Mouse (Mus musculus) brown adipose tissue, adult 24 weeks (tissue): ENCODE data around the gene S1pr4. TPM values are rescaled to one million over a fixed set of nuclear protein-coding genes. Genes with fewer than 3 reads are reported as not detected.
A peak's percentile ranks its signal among the peaks of the same experiment; 100 is the strongest.

Source experiments
- H3K27ac ChIP-seq: fragments of 200-500 bp; replicated peaks from 2 replicates; pipeline ENCODE4 v1.5.1; 2012; ENCODE audit warnings: low read depth, mild to moderate bottlenecking, low read length
- H3K4me1 ChIP-seq: fragments of 200-500 bp; 2 replicates; pipeline ENCODE4 v1.6.1; 2012; ENCODE audit warnings: low read length, mixed read lengths; ENCODE audit not compliant: control insufficient read depth, insufficient read depth, insufficient read length
- H3K4me3 ChIP-seq: fragments of 200-500 bp; 2 replicates; pipeline ENCODE4 v1.5.1; 2012; ENCODE audit warnings: low read depth, mild to moderate bottlenecking, low read length, moderate library complexity; ENCODE audit not compliant: insufficient read depth
- polyA plus RNA-seq: library from polyadenylated mRNA; stranded (reverse); fragments of >200 nt; gene quantifications from 2 replicates; pipeline ENCODE4 v1.2.4, GENCODE M21; 2012; ENCODE audit not compliant: missing spikeins, insufficient read depth, insufficient read length

The S1pr4 gene
- polyA plus RNA-seq, 1 experiment: 0.71 TPM

DNA sequence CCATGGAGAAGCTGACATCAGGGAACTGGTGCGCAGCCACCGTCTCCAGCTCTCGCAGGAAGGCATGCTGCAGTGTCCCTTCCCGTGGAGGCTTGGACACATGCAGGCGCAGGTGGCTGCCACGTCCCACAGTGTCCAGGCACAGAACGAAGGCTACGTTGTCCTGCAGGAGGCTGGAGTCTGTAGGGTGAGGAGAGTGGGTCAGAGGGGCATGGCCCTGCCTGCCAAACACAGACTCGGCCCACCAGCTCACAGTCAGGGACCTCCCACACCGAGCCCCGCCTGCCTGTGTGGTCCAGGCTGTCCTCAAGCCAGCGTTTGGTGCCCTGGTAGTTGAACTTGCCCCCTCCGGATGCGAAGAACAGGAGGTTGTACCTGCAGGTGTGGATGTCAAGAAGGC lies 10.0 kb downstream of the S1pr4 start:
- Histone ChIP-seq H3K4me3 (no peak overlapping the region), H3K27ac (no peak overlapping the region), H3K4me1 (peaks cover 5% of the 10 kb centered on the region)

DNA sequence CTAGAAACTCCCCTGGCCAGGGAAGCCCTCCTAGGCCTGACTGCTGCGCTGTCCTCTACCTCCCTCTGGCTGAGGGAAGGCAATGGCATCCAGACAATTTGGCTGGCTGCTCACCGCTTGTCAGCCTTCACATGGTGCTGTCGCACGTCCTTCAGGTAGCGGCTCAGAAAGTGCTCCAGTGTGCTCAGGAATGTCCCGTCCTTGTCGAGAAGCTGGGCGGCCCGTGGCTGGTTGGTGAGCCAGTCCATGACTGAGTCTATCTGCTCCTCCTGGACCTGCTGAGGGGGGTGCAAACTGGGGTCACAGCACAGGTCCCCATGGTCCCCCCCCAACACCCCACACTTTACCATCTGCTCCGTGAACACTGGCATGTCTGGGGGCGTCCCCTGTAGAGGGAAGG lies 11.9 kb downstream of the S1pr4 start:
- Histone ChIP-seq H3K4me3 (no peak overlapping the region), H3K4me1 (no peaks in the 10 kb centered on the region), H3K27ac (no peak overlapping the region)

DNA sequence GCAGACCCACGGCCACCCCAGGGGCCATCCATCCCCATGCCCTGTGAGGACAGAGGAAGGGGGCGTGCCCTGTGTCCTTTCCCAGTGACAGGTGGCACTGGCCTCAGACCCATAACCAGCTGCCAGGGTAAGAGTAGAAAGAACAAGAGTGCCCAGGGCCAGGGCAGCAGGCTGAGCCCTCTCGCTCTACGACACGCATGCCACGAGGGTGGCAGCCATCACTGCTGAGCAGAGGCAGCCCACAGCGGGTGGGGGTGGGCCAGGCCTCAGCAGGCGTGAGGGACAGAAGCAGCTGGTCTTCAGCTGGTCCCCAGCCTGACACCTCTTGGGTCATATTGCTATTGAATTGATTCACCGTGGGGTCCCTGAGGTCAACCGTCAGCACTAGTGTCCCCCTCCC lies 13.4 kb downstream of the S1pr4 start:
- no peak overlapping the region for H3K4me3 ChIP-seq
- H3K27ac ChIP-seq: no peak overlapping the region
- no peaks in the 10 kb centered on the region for H3K4me1 ChIP-seq

DNA sequence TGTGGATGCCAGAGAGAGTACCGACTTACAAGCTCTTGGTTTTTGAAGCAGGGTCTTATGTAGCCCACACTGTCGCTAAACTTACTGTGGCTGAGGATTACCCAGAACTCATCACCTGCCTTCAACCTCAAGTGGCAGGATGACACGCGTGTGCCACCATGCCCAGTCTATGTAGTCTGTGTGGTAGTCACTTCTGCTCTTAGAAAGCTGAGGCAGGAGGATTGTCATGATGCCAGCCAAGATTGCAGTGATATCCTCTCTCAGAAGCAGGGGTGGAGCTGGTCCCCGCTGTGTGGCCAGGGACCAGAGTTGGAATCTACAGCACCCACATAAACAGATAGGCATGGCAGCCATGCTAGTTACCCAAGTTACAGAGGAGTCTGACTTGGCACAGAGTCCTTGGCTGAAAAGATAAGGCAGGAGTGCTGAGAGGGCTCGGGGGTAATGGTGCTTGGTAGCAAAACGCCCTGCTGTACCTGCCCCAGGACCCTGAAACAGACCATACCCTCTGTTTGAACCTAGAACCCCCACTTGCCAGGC lies 14.4 kb downstream of the S1pr4 start:
- Histone ChIP-seq H3K4me1 (no peaks in the 10 kb centered on the region), H3K27ac (no peak overlapping the region), H3K4me3 (no peak overlapping the region)

DNA sequence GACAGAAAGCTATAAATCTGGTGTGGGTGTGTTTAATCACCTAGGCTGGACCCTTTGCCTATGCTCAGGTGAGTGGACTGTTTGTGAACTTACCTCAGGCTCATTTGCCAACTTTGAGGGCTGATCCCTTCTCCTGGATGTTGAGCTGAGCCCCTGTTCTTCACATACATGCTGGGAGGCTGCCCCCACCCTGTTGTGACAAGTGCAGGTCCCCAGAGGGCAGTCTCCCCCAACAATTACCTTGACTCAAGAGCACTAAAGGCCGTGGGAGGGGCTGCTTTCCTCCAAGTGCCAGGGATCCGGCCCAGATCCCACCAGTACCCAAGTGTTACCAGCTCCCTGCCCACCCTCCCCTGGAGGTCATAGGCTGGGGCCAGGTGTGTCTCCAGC lies 14.9 kb downstream of the S1pr4 start:
- no peaks in the 10 kb centered on the region for H3K4me1 ChIP-seq
- no peak overlapping the region for H3K27ac ChIP-seq
- H3K4me3 ChIP-seq: no peak overlapping the region

DNA sequence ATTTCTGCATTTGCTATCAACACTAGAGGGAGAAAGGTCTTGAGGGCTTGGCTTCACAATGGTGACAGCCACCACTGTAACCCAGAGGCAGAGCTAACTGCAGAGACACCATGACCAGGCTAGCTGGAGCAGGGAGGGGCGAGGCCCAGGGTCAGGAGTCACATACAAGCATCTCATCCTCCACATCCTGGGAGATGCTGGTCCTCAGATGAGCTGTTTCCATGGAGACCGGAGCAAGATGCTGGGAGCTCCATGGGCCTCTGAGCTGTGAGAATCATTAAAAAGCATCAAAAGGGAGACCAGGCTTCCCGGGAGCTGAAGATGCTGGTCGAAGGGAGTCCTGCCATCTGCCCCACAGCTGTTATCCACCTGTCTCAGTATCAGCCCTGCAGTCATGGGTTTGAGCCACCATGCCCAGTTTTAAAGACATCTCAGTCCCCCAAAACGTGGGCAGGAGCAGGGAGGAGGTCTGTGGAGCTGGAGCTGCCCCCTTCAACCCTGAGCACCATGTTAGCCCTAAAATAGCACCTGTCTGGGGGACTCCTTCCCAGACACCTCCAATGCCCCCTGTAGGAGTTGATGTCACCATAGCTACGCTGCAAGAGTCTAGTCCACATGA lies 15.4 kb downstream of the S1pr4 start:
- Histone ChIP-seq H3K27ac (no peak overlapping the region), H3K4me3 (no peak overlapping the region), H3K4me1 (no peaks in the 10 kb centered on the region)

DNA sequence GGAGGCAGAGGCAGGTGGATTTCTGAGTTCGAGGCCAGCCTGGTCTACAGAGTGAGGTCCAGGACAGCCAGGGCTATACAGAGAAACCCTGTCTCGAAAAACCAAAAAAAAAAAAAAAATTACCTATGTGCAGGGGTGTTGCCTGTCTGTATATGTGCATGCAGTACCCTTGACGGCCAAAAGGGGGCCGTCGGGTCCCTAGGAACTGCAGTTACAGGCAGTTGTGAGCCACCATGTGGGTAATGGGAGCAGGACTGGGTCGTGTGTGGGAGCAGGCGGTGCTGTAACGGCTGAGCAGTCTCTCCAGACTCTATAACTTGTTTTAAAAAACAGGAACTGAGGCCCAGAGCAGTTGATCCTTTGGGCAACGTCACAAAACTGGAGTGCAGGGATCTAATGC lies 15.9 kb downstream of the S1pr4 start:
- H3K4me1 ChIP-seq: no peaks in the 10 kb centered on the region
- no peak overlapping the region for H3K27ac ChIP-seq
- no peak overlapping the region for H3K4me3 ChIP-seq

DNA sequence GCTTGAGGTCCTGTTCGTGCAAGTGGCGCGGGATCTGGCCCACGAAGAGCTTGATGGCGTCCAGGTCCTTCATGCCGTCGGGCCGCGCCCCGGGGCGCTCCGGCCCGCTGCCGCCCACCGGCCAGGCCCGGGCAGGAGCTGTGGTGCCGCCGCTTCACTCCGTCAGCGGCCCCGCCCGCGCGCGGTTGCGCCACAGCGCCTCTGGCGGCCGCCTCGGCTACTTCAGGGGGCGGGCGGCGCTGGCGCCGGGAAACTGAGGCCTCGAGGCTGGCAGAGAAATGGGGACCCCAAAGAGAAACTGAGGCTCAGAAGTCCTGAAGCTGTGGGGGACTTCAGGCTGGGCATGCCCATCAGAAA lies 17.4 kb downstream of the S1pr4 start, which contains the start of gene Celf5:
Gene Celf5 (minus strand): TSS at position 177 of the 357 bp plus-strand sequence.
- no peaks in the 10 kb centered on the region for H3K4me1 ChIP-seq
- peak within 1 kb of the TSS; percentile 55 for H3K4me3 ChIP-seq
- no peak within 1 kb of the TSS for H3K27ac ChIP-seq

DNA sequence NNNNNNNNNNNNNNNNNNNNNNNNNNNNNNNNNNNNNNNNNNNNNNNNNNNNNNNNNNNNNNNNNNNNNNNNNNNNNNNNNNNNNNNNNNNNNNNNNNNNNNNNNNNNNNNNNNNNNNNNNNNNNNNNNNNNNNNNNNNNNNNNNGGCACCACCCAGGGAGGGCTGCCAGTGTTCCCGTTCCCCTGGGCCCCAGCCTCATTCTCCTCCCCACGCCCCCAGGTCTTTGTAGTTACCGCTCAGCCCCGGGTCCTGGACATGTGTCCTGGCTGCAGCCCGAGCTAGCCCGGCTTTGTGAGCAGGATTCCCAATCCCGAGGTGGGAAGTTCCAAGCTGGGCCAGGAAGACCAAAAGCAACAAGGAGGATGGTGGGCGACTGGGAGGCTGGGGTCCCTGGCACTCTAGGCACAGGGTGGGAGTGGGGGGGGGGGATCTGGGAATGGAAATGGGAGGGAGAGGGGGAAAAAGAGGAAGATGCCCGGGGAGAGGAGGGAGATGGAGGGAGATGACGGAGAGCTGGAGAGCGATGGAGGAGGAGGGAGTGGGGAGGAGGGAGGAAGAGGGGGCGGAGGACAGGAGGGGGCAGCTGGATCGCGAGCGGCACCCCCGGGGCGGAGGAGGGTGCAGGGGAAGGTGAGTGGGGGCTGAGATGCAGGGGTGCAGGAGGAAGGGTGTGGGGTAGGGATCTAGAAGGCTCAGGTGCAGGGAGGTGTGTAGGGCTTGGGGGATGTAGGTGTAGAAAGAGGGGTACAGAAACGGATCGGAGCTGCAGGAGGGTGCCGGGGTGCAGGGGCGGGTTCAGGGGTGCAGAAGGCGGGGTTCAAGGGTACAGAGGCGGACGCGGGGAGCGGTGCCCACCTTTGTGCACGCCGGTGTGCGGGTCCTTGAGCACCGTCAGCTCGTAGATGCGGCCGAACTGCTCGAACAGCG lies 18.1 kb downstream of the S1pr4 start:
- Histone ChIP-seq H3K4me1 (no peaks in the 10 kb centered on the region), H3K27ac (no peak overlapping the region), H3K4me3 (peak overlapping the region; percentile 55)

DNA sequence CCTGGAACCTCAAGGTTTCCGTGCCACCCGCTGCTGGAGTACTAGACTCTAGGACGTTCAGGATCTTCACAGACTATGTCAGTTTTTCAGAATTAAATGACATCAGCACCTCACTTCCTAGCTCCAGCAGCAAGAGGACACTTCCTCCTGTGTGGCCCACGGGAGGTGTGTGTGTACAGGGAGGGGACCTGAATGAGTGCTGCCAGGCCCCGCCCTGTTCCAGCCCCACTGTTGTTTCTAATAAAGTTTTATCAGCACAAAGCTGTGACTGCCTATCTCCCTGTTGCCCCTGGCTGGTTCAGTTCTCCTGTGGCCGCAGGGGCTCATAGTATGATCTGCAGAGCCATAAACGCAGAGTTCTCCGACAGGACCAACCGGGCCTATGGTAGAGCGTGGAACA lies 25.5 kb downstream of the S1pr4 start:
- Histone ChIP-seq H3K4me1 (no peaks in the 10 kb centered on the region), H3K27ac (no peak overlapping the region), H3K4me3 (no peak overlapping the region)

DNA sequence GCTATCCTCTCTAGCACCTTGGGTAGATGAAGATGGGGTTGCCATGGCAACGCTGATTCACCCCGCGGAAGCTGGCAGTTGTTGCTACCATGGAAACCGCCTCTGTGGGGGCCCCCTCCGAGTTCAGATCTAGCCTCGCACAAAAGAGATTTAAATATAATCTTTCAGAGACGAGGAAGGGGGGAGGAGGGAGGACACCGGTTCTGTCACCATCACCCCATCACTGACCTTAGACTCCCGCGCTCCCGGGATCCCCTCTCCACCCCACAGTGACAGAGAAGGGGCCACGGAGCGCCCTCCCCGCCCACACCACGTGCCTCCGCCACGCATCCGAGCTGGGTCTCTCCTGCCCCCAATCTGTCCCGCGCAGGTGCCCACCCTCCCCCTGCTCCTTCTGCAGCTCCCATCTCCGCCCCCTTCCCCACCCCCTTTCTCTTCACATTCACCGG lies 26.9 kb downstream of the S1pr4 start:
- H3K27ac ChIP-seq: no peak overlapping the region
- no peaks in the 10 kb centered on the region for H3K4me1 ChIP-seq
- no peak overlapping the region for H3K4me3 ChIP-seq

DNA sequence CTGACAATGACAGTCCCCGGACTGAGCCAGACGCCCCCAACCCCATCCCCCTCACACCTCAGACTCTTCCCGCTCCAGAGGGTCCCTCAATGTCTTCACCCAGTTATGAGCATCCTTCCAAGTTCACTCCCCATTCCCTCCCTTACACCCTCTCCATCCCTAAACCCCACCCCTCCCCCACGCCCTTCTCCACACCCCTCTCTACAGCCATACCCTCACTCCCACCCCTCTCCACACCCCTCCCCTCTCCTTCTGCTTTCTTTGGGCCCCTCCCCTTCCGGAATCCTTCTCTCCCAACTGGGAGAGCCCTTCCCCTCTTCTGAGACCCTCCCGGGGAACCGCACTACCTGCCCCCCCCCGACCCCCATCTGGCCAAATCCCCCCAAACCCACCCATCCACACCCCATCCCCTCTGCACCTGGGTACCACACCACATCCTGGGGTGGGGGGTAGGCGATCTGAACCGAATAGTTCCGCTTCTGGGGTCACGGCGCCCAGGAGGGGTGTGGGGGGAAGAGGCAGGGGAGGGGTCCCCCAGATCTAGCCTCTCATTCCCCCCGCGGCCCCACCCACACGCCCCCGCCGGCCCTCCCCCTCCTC lies 27.4 kb downstream of the S1pr4 start:
- no peak overlapping the region for H3K27ac ChIP-seq
- no peaks in the 10 kb centered on the region for H3K4me1 ChIP-seq
- no peak overlapping the region for H3K4me3 ChIP-seq

DNA sequence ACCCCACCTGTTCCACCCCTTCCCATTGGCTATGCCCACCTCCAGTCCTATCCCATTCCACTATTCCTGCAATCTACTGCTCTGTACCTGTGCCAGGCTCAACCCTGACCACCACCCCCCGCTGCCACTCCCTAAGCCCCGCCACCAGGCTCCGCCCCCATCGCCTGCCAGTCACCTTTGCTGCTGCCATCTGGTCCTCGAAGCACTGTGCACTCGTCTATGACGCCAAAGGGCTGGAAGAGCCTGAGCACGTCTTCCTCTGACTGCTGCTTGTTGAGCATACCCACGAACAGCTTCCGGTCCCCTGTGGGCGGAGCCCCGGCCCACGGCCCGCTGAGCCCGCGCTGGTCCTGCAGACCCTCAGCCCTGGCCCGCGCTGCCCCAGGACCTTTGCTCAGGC lies 29.5 kb downstream of the S1pr4 start:
- Histone ChIP-seq H3K4me1 (no peaks in the 10 kb centered on the region), H3K27ac (no peak overlapping the region)

DNA sequence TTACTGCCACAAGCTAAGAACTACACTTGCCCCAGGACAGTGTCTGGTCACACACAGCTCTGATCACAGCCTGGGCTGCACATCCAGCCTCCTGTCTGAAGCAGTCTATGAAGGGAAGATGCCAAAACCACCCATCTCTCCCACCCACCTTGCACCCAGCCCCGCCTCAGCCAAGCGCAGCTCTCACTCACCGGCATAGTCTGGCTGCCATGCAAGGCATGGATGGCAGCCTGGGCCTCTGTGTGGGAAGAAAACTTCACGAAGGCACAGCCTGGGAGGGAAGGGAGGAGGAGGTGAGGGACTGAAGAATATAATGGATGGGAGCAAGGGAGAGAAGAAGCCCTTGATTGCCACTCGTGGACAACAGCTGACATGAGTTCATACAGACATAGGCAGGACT lies 30.7 kb downstream of the S1pr4 start:
- H3K27ac ChIP-seq: no peak overlapping the region

More for the DNA sequence above, 29.5 kb downstream of the S1pr4 start:
- H3K4me3 ChIP-seq: no peak overlapping the region

DNA sequence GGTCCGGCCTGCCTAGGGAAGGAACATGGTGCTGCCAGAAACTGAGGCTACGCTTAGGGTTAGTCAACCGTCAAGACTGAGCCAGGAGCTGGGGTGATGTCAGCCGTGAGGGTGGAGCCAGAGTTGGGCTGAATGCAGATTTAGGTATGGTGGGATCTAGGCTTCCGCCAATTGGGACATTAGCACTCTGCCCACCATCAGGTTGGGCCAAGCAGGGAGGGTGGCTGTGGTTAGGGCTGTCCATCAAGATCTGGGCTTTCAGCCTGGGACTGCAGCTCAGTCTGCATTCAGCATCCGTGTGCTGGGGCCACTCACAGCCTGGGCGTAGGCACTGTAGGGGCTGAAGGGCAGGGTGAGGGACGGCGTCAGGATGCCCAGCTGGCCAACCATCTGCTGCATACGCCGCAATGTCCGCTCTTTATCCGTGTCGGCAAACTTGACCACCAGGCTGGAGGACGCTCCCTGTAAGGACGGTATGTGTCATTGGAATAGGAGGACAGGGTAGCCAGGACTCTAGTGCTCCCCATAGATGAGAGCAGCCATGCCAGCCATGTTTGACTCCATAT lies 32.2 kb downstream of the S1pr4 start:
- Histone ChIP-seq H3K27ac (no peak overlapping the region), H3K4me1 (no peaks in the 10 kb centered on the region; the same call in 1 of the 2 replicates), H3K4me3 (no peak overlapping the region)

More for the DNA sequence above, 30.7 kb downstream of the S1pr4 start:
- Histone ChIP-seq H3K4me1 (no peaks in the 10 kb centered on the region; the same call in 1 of the 2 replicates), H3K4me3 (no peak overlapping the region)
